Mouse (Mus musculus): ENCODE data around the gene Cfap97d2. TPM values are rescaled to one million over a fixed set of nuclear protein-coding genes. Genes with fewer than 3 reads are reported as not detected.
A peak's percentile ranks its signal among the peaks of the same experiment; 100 is the strongest.

Gene Cfap97d2
- total RNA-seq (2021): 1 to 10 TPM; 3.1 to 3.2 TPM
- long read RNA-seq, experiment 1: 0 reads
- long read RNA-seq, experiment 2: 0 reads

DNA sequence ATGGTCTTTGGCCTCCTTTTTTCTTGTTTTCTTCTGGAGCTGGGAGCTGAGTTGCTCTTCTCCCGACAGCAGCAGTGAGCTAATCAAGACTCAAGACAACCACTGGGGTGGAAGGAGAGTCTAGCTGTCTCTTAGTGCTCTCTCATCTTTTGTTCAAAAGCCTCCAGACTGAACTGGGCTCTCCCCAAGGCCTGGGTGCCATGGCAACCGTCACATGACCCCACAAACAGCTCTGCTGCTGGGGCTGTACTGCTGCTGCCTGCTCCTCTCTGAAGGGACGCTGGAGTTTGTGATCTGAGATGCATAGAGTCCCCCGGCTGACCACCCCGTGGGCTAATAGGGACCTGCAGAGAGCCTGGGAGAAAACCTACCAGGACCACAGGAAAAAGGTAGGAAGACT, at the start of gene Cfap97d2:
TSS of gene Cfap97d2 (plus strand) at position 222 of the 400 bp plus-strand sequence.
- TF ChIP-seq CTCF (conservative IDR thresholded peaks at IDR 0.05): 0 out of 2 replicates have a peak, but pooled peaks have one; percentile 12
- peak within 1 kb of the TSS; percentile 74 for H3K27ac ChIP-seq
- H3K4me3 ChIP-seq: peak within 1 kb of the TSS; percentile 40
- peak; percentile 73 to 74 for DNase-seq (ENCODE audit: low spot score in 2 of 2)

DNA sequence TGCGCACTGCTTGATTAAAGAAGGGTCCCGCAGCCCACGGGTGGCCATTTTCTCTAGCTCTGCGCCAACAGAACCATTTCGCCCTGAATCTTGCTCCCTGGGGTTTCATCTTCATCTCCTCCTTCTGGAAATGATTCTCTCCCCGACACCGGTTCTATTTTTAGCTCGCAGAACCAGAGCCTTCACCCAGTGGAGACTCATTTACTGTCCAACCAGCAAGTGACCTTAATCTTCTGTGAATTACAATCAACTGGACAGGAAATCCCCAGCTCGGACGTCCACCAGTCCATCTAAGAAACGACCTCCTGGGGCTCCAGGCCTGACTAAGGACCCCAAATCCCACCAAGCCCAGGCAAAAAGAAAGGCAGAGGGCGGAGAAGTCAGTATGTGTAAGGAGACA, 48.2 kb upstream of the Cfap97d2 start:
- DNase-seq (ENCODE audit: low spot score in 2 of 2): no peak
- H3K27ac ChIP-seq: no peak overlapping the region
- TF ChIP-seq CTCF (conservative IDR thresholded peaks at IDR 0.05): no peak
- H3K4me3 ChIP-seq: no peak overlapping the region

GRCm38 (mm10) chr8:13660323-13660722, 45.4 kb upstream of the Cfap97d2 start:
- TF ChIP-seq CTCF (conservative IDR thresholded peaks at IDR 0.05): no peak
- no peak overlapping the region for H3K27ac ChIP-seq
- H3K4me3 ChIP-seq: no peak overlapping the region
- no peak for DNase-seq (ENCODE audit: low spot score in 2 of 2)

DNA sequence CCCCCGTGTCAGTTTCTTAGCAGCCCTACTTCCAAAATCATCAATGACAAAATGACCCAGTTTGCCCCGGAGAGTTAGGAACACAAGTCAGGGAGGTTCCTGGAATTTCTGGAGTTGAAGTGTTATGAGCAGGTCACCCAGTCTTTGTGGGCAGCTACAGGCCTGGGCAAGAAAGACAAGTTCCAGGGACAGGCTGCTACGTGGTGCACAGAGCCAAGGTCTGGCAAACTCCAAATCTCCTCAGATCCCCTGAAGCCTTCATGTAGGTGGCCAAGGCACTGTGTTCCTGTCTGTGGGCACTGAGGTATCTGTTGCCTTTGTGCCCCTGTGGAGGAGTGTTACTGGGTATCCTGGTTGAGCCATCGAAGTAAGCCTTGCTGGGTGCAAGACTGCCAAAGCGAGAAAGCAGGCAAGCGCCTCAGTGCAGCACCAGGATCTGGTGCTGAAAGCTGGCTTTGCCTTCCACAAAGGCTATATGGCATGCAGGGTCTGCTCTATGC, 40.9 kb upstream of the Cfap97d2 start:
- peak overlapping the region; percentile 34; the same call in 1 of the 2 replicates for H3K27ac ChIP-seq
- no peak for TF ChIP-seq CTCF (conservative IDR thresholded peaks at IDR 0.05)
- DNase-seq (ENCODE audit: low spot score in 2 of 2): no peak
- no peak overlapping the region for H3K4me3 ChIP-seq

GRCm38 (mm10) chr8:13665538-13665937, 40.2 kb upstream of the Cfap97d2 start:
- TF ChIP-seq CTCF (conservative IDR thresholded peaks at IDR 0.05): no peak
- Histone ChIP-seq H3K27ac (no peak overlapping the region; the same call in 1 of the 2 replicates), H3K4me3 (no peak overlapping the region)
- no peak for DNase-seq (ENCODE audit: low spot score in 2 of 2)

- H3K27ac ChIP-seq: no peak overlapping the region; the same call in 1 of the 2 replicates
- no peak for DNase-seq (ENCODE audit: low spot score in 2 of 2)
- TF ChIP-seq CTCF (conservative IDR thresholded peaks at IDR 0.05): no peak
- no peak overlapping the region for H3K4me3 ChIP-seq
These were observed 39.7 kb upstream of the Cfap97d2 start for GRCm38 (mm10) chr8:13665944-13666343.

DNA sequence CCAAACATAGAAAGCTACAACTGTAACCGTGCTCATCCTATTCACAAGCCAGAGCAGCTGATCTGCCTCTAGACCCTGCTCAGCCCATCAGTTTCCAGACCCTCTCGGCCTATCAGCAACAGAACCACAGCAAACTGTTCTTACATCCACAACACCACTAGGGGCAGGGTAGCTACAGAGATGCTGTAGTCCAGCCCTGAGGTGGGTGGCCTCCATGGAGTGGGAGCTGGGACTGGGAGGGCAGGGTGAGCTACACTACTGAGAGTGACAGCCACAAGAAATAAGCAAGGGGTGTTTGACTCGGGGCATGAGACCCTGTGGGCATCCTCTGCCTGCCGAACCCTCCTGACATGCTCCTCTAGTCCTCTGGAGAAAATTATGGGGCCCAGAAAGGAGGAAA, 37.8 kb upstream of the Cfap97d2 start:
- peak; percentile 63 for TF ChIP-seq CTCF (conservative IDR thresholded peaks at IDR 0.05)
- Histone ChIP-seq H3K4me3 (no peak overlapping the region), H3K27ac (peak overlapping the region; percentile 36; the same call in 1 of the 2 replicates)
- no peak for DNase-seq (ENCODE audit: low spot score in 2 of 2)

GRCm38 (mm10) chr8:13668367-13668766, 37.3 kb upstream of the Cfap97d2 start:
- no peak overlapping the region for H3K4me3 ChIP-seq
- DNase-seq (ENCODE audit: low spot score in 2 of 2): no peak
- peak overlapping the region; percentile 36; the same call in 1 of the 2 replicates for H3K27ac ChIP-seq
- TF ChIP-seq CTCF (conservative IDR thresholded peaks at IDR 0.05): no peak

DNA sequence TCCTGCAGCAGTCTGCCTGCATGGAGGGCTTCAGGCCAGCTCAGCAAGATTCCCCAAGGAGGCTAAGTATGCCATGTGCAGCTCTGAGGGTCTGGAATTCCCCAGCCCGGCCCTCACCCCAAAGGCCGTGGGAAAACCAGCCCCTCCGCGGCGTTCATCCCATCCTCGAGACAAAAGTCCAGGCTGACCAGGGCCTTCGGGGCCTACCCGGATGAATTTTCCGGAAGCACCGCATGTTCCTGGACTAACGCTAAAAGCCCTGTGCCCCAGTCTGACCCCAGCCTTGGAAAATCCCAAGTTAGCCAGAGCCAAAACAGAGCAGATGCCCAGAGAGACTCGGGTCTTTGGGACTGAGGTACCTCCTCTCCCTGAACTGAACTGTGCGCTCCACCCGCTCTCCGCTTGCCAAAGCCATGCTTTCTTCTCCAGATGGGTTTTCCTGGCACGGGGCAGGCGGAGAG, 35.6 kb upstream of the Cfap97d2 start:
- no peak for DNase-seq (ENCODE audit: low spot score in 2 of 2)

DNA sequence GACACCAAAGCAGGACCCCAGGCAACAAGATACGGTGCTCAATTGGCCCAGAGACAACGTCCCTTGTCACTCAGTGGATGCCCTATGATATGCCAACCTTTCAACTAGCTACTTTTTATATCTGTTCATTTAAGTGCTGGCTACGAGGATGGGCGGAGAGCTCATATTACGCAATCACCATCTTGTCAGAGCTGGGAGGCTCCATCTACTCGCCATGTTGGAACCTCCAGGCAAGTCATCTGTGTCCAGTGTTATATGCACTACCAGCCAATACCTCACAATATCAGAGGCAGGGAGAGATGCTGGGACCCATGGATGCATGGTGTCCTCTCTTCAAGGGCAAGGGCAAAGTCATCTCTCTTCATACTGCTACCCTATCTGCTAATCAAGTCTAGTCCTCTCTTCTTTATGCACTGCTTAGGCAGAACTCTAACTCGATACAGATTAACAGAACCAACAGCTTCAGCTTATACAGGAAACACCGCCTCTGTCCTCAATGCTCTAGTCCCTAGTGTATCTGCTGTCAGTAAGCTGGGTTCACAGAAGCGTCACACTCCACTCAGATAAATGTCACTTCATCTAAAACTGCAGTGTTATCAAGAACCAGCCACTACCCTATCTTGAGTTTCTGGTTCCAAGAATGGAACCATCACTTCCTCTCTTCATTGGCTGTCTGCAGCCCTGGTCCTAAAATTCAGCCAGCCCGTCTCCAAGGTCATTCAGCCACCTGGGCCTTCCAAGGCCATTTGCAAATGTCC, 34.3 kb upstream of the Cfap97d2 start:
- no peak overlapping the region for H3K4me3 ChIP-seq
- DNase-seq (ENCODE audit: low spot score in 2 of 2): no peak
- no peak for TF ChIP-seq CTCF (conservative IDR thresholded peaks at IDR 0.05)
- peak overlapping the region; percentile 81 for H3K27ac ChIP-seq

More for the DNA sequence above, 35.6 kb upstream of the Cfap97d2 start:
- Histone ChIP-seq H3K4me3 (no peak overlapping the region), H3K27ac (peak overlapping the region; percentile 81)
- TF ChIP-seq CTCF (conservative IDR thresholded peaks at IDR 0.05): no peak

DNA sequence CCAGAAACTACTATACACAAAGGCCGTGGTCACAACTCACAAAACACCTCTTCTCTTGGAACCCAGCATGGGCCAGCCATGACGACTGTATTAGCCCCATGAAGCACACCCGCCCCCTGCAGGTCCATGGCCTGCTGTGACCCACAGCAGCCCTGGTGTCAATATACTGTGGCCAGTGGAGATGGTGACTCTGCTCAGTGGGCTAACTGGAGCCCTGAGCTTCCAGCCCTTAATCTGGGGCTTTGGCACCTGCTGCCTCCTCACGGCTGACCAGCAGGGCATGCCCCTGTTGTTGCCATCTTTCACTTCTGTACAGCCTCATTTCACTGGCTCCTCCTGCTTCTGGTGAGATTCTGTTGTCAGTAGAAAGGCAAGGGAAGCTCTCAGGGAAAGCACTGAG, 32.5 kb upstream of the Cfap97d2 start:
- Histone ChIP-seq H3K27ac (peak overlapping the region; percentile 89), H3K4me3 (no peak overlapping the region; the same call in 1 of the 2 replicates)
- TF ChIP-seq CTCF (conservative IDR thresholded peaks at IDR 0.05): peak; percentile 65
- DNase-seq (ENCODE audit: low spot score in 2 of 2): no peak

DNA sequence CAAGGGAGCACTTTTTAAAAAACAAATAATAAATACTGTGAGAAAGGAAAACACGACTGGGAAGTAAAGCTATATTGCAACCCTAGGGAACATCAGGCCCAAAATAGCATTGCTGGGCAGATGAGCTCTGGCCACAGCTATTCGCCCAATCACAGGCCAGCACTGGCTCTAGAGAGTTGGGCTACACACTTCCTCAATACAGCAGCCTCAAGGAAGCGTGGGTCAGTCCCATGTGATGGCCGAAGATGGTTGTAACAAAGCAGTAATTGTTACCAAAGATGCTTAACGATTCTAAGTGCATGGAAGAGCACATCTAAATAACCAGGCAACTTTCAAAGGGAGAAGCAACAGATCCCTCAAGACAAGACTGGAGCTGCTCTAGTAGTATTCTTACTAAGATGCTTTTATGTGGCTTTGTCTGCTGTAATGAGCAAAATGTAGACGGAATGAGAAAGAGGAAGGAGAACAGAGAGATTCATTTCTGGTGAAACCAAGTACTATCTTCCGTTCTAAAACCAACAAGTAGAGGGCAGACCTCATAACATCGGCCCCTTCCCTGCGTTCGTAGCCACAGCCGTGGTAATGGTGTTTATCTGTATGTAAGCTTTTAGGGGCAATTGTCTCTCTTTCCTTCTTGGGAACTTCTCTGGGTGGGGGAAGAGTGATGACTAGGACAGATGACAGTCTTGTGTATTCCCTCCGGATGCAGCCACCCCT, 31.2 kb upstream of the Cfap97d2 start:
- DNase-seq (ENCODE audit: low spot score in 2 of 2): no peak
- H3K4me3 ChIP-seq: peak overlapping the region; percentile 90
- H3K27ac ChIP-seq: peak overlapping the region; percentile 89

GRCm38 (mm10) chr8:13675121-13675520, 30.6 kb upstream of the Cfap97d2 start:
- DNase-seq (ENCODE audit: low spot score in 2 of 2): no peak
- H3K4me3 ChIP-seq: peak overlapping the region; percentile 90
- H3K27ac ChIP-seq: peak overlapping the region; percentile 89
- TF ChIP-seq CTCF (conservative IDR thresholded peaks at IDR 0.05): no peak

More for the DNA sequence above, 31.2 kb upstream of the Cfap97d2 start:
- TF ChIP-seq CTCF (conservative IDR thresholded peaks at IDR 0.05): peak; percentile 49

Measured in layer of hippocampus, adult 2 months (tissue).